Mouse (Mus musculus): Measurements from ENCODE around the gene Apom.

Gene Apom

DNA sequence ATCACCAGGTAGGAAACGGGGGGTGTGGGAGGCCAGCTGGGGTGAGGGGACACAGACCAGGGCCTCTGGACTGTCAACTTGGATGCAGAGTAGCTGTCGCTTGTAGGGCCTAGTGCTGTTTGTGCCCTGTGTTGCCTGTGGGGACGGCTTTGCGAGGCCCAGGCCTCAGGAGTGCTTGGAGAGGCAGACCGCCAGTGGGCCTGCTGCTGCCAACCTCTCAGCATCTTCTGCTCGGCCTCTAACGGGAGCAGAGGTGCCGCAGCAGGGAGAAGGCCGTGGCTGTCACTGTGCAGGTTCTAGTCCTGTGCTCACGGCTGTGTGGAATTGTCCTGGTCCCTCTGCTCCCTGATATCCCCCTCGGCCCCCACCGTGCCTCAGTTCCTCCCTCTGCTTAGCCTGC lies 35.3 kb downstream of the Apom start:
- DNase-seq (ENCODE audit: low spot score in 2 of 2) = no peak

GRCm38 (mm10) chr17:35094475-35095365 lies 37.1 kb downstream of the Apom start:
- no peak for DNase-seq (ENCODE audit: low spot score in 2 of 2)

DNA sequence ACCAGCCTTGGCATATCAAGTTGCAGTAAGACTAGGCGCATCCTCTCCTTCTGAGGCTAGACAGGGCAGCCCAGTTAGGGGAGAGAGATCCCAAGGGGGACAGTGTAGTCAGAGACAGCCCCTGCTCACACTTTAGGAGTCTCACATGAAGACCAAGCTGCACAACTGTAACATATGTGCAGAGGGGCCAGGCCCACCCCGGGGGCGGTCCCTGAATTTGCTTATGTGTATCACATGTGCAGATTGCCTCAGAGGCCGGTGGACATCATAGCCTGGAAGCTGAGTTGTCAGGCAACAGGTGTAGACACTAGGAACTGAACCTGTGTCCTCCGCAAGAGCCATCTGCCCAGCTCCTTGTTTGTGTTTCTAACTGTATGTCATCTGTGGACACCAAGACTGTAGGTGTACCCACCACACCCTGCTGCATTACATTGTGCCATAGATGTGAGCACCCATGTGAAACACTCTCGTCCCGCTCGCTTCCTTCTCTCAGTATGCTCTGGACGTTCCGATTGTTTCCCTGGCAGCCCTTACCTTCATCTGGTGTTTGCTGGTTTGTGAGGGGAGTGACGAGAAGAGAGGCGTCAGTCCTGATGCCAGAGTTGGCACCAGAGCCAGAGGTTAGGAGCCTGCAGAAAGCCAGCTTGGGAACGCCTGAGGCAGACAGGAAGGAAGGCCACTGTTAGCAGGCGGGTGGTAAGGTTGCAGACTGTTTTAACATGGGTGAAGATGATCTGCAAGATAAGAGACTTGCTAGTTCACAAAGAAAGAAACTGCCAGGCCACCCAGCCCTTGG lies 39.2 kb downstream of the Apom start:
- DNase-seq (ENCODE audit: low spot score in 2 of 2) = no peak

- DNase-seq (ENCODE audit: low spot score in 2 of 2) = no peak
Observed at GRCm38 (mm10) chr17:35090166-35090932, 41.5 kb downstream of the Apom start.

- DNase-seq (ENCODE audit: low spot score in 2 of 2) = peak; percentile 90 to 94
Observed at GRCm38 (mm10) chr17:35088825-35089644, 42.8 kb downstream of the Apom start, which contains the start of gene Abhd16a. Abhd16a (plus strand) TSS chr17:35089263.

- no peak for DNase-seq (ENCODE audit: low spot score in 2 of 2)
Observed at GRCm38 (mm10) chr17:35088151-35088550, 43.7 kb downstream of the Apom start.

DNA sequence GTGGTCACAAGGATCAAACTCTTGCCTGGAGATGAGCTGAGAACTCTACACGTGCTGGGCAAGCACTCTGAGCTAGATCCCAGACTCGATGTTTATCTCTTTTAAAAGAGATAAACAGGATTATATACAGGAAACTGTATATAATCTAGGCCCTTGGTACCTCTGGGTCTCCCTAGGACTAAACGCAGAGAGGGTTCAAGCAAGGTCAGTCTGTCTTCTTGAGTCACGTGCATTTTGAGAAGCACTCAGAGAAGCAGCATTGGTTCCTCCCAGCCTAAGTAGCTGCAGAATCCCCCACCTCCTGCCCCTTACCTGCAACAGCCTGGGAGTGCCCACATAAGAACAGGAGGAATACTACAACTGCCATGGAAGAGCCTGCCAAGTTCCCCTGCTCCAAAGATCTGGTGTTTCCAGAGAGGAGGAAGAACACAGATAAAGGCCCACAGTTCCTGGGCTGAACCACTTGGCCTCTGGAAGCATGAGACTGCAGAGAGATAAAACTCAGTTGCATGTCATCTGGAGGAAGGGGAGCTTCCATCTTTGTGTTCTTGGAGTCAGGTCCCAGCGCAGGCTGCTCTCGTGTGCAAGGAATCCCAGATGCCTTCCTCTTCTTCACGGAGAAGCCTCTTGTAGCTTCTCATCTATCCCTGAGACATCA lies 46.5 kb downstream of the Apom start, which contains the start of gene Ly6g6f:
Gene Ly6g6f, minus strand, starts transcription at position 403 of the 658 bp plus-strand sequence.
- no peak for DNase-seq (ENCODE audit: low spot score in 2 of 2)

GRCm38 (mm10) chr17:35083929-35084497 lies 47.8 kb downstream of the Apom start:
- DNase-seq (ENCODE audit: low spot score in 2 of 2) = no peak

- no peak for DNase-seq (ENCODE audit: low spot score in 2 of 2)
Observed at GRCm38 (mm10) chr17:35082841-35083576, 48.8 kb downstream of the Apom start.

DNA sequence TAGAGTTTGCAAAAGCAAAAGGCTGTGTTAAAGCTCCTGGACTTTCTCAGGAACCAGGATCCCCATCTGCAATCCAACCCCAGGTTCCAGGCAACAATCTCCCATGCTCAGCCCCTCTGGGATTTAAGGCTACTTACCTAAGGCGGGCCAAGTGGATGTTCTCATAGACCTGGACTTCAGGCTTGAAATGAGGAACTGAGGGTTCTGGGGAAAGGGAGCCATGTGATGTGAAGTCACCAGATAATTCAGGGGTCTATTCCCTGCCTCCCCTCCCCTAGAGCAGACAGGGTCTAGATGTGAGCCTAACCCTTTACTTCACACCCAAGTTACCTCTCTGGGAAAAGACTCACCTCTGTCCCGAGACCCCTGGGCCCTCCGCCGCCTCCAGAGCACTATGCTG lies 51.1 kb downstream of the Apom start:
- DNase-seq (ENCODE audit: low spot score in 2 of 2) = no peak

- no peak for DNase-seq (ENCODE audit: low spot score in 2 of 2)
Observed at GRCm38 (mm10) chr17:35080248-35080647, 51.6 kb downstream of the Apom start.

- no peak for DNase-seq (ENCODE audit: low spot score in 2 of 2)
Observed at GRCm38 (mm10) chr17:35079778-35080177, 52.1 kb downstream of the Apom start.

Data from urinary bladder, postnatal 36 days (tissue).